Mouse (Mus musculus) G1E (cell line): Measurements from ENCODE around the gene Tssk4.

Source experiments
- CTCF ChIP-seq: IDR thresholded peaks from 2 replicates; pipeline ENCODE4 v1.5.1; 2012; ENCODE audit warnings: low read depth, low read length, inconsistent platforms, mixed read lengths
- GATA1 ChIP-seq: IDR thresholded peaks from 2 replicates; pipeline ENCODE4 v1.6.1; 2012; ENCODE audit warnings: borderline replicate concordance, low read length, inconsistent platforms, mixed read lengths
- TAL1 ChIP-seq: conservative IDR thresholded peaks from 2 replicates; pipeline ENCODE4 v1.6.1; 2012; ENCODE audit warnings: low read depth, low read length, inconsistent platforms, mixed read lengths

GRCm38 (mm10) chr14:55682118-55682493, 32.1 kb downstream of the Tssk4 start:
- TF ChIP-seq CTCF (no peak), TAL1 (no peak), GATA1 (no peak)
